Mouse (Mus musculus): ENCODE data around the gene Cobl.

DNA sequence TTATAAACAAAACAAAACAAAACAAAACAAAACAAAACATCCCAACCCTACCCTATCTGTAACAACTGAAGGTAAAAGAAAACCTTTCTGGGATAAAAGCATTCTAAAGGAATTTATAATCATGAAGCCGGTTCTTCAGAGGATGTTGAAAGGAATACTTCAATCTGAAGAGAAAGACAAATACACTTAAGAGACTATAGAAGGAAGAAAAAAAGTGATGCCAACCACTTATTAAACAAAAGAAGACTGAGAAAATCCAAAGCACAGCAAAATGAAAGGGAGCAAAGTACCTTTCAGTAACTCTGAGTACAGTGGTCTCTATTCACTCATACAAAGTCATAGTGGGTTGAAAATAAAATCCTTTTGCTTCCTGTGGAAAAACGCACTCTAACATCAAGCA, 256.2 kb downstream of the Cobl start:
- TF ChIP-seq GATA1 (IDR thresholded peaks at IDR 0.05; ENCODE audit: low read length) (no peak), TAL1 (IDR thresholded peaks at IDR 0.05; ENCODE audit: low read length) (no peak)
